Mouse (Mus musculus) kidney, postnatal 0 days (tissue): ENCODE measurements around the gene Chd4. TPM values are rescaled to one million over a fixed set of nuclear protein-coding genes. Genes with fewer than 3 reads are reported as not detected.

Experiments
- ATAC-seq: fragments of 200-750 bp; cut with Nextera tagmentation; replicated peaks from 2 replicates; pipeline ENCODE4 v1.8.0; 2017; ENCODE audit warnings: low read depth, moderate number of reproducible peaks, moderate TSS enrichment, moderate library complexity; ENCODE audit not compliant: low FRiP score
- DNase-seq: peaks from one replicate; pipeline ENCODE4 v3.0.0-alpha.2; 2016; ENCODE audit warnings: low spot score
- H3K27ac ChIP-seq: fragments of 300-500 bp; sonication (generic); 2 replicates; pipeline ENCODE4 v1.5.1; 2014; ENCODE audit warnings: mild to moderate bottlenecking
- H3K27me3 ChIP-seq: fragments of 300-500 bp; sonication (generic); 2 replicates; pipeline ENCODE4 v1.6.1; 2014; ENCODE audit warnings: low read length, mixed read lengths; ENCODE audit not compliant: insufficient read depth
- H3K36me3 ChIP-seq: fragments of 300-500 bp; sonication (generic); 2 replicates; pipeline ENCODE4 v1.6.1; 2014; ENCODE audit warnings: low read length, mixed read lengths; ENCODE audit not compliant: insufficient read depth
- H3K4me1 ChIP-seq: fragments of 300-500 bp; sonication (generic); replicated peaks from 2 replicates; pipeline ENCODE4 v1.6.1; 2014; ENCODE audit warnings: antibody characterized with exemption, low read length, mixed read lengths; ENCODE audit not compliant: insufficient read depth
- H3K4me2 ChIP-seq: fragments of 300-500 bp; sonication (generic); 2 replicates; pipeline ENCODE4 v1.6.1; 2014; ENCODE audit warnings: mild to moderate bottlenecking, low read length, moderate library complexity, mixed read lengths
- H3K4me3 ChIP-seq: fragments of 300-500 bp; sonication (generic); replicated peaks from 2 replicates; pipeline ENCODE4 v1.5.1; 2014; ENCODE audit warnings: low read depth, low read length
- H3K9ac ChIP-seq: fragments of 300-500 bp; sonication (generic); 2 replicates; pipeline ENCODE4 v1.6.1; 2014; ENCODE audit warnings: low read depth, low read length
- H3K9me3 ChIP-seq: fragments of 300-500 bp; sonication (generic); replicated peaks from 2 replicates; pipeline ENCODE4 v1.6.1; 2016; ENCODE audit warnings: low read length, inconsistent platforms, mixed read lengths
- CTCF ChIP-seq: IDR thresholded peaks from 2 replicates; pipeline ENCODE4 v1.5.1; 2016; ENCODE audit warnings: antibody characterized with exemption, low read depth, mild to moderate bottlenecking, moderate library complexity
- WGBS: fragments of 180-500 bp; shearing (Covaris S2); extraction: QIAGEN DNeasy Blood & Tissue Kit; methylation state at CpG from one replicate; pipeline ENCODE4 v1.1.7; 2014; 5-methylcytosine and 5-hydroxymethylcytosine counted together
- polyA plus RNA-seq: library from polyadenylated mRNA; unstranded; fragments of >200 nt; fragmentation: Nextera tagmentation; extraction: Ambion mirVana; gene quantifications from 2 replicates; pipeline ENCODE4 v1.2.1, GENCODE M21; 2015

Gene Chd4
- polyA plus RNA-seq, 1 experiment from 2014 or later = 64.2 TPM

DNA sequence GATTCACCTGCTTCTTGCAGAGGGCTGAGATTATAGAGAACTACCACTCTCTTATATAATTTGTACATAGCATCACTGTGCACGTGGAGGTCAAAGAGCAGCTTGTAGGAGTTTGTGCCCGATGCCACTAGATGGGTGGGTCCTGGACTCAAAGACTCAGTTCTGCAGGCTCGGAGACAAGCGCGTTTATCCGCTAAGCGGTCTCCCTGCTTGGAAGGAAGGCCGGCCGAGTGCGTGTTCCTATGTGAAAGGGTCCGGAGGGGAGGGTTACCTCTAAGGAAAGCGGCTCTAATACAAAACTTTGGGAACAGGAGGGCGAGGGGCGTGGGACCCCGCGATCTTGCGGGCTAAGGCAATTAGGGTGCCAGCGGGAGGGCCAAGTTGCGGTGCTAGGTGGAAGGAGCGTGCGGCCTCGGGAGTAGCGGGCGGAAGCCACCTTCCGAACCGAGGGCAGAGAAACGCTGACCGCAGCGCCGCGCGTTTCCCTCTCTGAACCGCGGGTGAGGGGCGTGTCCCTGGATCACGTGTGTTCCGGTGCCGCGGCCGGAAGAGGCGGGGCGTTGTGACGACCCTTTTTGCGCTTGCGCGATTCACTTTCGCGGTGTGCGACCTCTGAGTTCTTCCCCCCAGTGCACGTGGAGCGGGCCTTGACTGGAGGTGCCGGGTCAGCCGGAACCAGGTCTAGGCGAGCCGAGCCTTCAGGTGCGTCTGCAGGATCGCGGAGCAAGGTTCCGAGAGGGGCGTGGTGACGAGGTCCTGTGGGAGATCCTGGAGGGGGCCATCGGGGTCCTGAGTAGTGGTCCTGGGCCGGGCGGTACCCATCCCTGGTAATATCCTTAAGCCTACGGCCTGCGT is 35.7 kb downstream of the Chd4 start, which contains the start of gene Nop2:
Nop2 (plus strand) TSS at position 608 of the 855 bp plus-strand sequence.
- H3K36me3 ChIP-seq = peaks cover 42% of the 10 kb centered on the region
- no peak; the same call in 1 of the 2 replicates for TF ChIP-seq CTCF
- H3K4me1 ChIP-seq = peaks cover 3% of the 10 kb centered on the region; the same call in 1 of the 2 replicates
- H3K4me2 ChIP-seq = peak within 1 kb of the TSS; percentile 83
- no peaks in the 10 kb centered on the region for H3K27me3 ChIP-seq
- peak within 1 kb of the TSS; percentile 85 for H3K27ac ChIP-seq
- DNase-seq (peak; percentile 96), ATAC-seq (peak; percentile 92)
- under 1% methylated on average over 66 of the region's 66 CpGs for WGBS
- peak within 1 kb of the TSS; percentile 73 for H3K4me3 ChIP-seq
- peak within 1 kb of the TSS; percentile 77 for H3K9ac ChIP-seq
- no peaks in the 10 kb centered on the region for H3K9me3 ChIP-seq

DNA sequence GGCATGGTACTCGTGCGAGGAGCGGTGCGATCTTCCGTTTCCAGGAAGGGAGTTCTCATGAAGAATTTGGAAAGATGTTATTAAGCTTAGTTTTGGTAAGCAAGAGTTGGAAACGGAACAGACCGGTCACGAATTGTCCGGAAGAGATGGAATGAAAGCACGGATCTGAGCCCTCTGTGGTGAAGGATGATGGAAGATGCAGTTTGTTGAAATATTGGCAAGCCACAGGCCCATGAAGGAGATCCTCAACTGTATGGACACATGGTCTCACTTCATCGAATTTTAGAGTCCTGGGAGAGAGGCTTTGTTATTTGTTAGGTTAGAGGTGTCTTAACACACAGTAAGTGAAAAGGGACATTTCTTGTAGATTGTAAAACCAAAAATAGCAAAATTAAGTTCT is 36.7 kb downstream of the Chd4 start:
- H3K4me2 ChIP-seq = peak overlapping the region; percentile 83
- no peaks in the 10 kb centered on the region for H3K9me3 ChIP-seq
- H3K4me3 ChIP-seq = peak overlapping the region; percentile 73
- no peak for TF ChIP-seq CTCF
- H3K4me1 ChIP-seq = peaks cover 3% of the 10 kb centered on the region; the same call in 1 of the 2 replicates
- H3K27me3 ChIP-seq = no peaks in the 10 kb centered on the region
- H3K9ac ChIP-seq = peak overlapping the region; percentile 77
- H3K27ac ChIP-seq = no peak overlapping the region; the same call in 1 of the 2 replicates
- no peak for DNase-seq
- 5% methylated on average over 11 of the region's 11 CpGs for WGBS
- no peak for ATAC-seq
- peaks cover 44% of the 10 kb centered on the region for H3K36me3 ChIP-seq

DNA sequence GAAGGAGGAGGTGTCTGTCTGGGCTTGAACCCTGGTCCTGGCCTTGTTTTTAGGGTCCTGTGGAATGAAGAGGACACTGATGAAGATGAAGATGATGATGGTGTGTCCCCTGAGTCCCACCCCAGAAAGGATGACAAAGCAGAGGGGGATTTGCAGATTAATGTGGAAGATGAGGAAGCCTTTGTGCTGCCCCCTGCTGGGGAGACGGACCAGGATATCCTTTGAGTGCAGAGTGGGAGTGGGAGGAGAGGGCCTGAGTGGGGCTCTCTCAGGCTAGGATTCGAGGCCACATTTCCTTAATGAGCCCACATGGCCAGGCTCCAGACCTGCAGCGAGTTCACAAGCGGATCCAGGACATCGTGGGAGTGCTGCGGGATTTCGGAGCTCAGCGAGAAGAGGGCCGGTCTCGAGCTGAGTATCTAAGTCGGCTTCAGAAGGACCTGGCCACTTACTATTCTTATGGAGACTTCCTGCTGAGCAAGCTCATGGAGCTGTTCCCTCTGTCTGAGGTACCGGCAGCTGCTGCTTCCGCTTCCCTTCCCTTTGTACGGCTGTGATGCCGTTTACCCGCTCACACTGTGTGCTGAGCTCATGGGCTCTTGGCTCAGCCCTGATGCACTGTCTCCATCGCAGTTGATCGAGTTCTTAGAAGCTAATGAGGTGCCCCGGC is 41.4 kb downstream of the Chd4 start:
- H3K9ac ChIP-seq = no peak overlapping the region
- peaks cover 62% of the 10 kb centered on the region for H3K36me3 ChIP-seq
- no peak for ATAC-seq
- TF ChIP-seq CTCF = peak; percentile 69
- DNase-seq = peak; percentile 48
- H3K4me3 ChIP-seq = no peak overlapping the region
- no peak overlapping the region for H3K27ac ChIP-seq
- whole genome bisulfite sequencing = 91% methylated on average over 19 of the region's 19 CpGs
- no peaks in the 10 kb centered on the region for H3K9me3 ChIP-seq
- no peaks in the 10 kb centered on the region for H3K4me1 ChIP-seq
- no peak overlapping the region for H3K4me2 ChIP-seq
- no peaks in the 10 kb centered on the region for H3K27me3 ChIP-seq

DNA sequence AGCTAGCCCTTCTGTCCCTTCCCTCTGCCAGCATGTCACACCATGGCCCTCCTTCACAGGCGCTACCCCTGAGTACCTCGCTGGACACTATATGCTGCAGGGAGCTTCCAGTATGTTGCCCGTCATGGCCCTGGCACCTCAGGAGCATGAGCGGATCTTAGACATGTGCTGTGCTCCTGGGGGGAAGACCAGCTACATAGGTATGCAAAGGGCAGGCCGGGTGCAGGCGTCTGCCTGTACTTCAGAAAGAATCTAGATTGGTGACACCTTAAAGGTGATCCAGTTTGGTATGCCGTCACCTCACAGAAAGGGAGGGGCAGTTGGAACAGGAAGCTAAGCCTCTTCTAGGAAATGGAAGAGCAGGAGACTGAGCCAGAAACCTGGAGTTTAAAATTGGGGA is 44.0 kb downstream of the Chd4 start:
- H3K36me3 ChIP-seq = peaks cover 50% of the 10 kb centered on the region
- H3K4me3 ChIP-seq = no peak overlapping the region
- H3K27me3 ChIP-seq = no peaks in the 10 kb centered on the region
- H3K27ac ChIP-seq = no peak overlapping the region
- no peak overlapping the region for H3K9ac ChIP-seq
- no peak for TF ChIP-seq CTCF
- H3K9me3 ChIP-seq = no peaks in the 10 kb centered on the region
- no peak overlapping the region for H3K4me2 ChIP-seq
- ATAC-seq = no peak
- WGBS = 90% methylated on average over 7 of the region's 7 CpGs
- DNase-seq = no peak
- H3K4me1 ChIP-seq = no peaks in the 10 kb centered on the region

DNA sequence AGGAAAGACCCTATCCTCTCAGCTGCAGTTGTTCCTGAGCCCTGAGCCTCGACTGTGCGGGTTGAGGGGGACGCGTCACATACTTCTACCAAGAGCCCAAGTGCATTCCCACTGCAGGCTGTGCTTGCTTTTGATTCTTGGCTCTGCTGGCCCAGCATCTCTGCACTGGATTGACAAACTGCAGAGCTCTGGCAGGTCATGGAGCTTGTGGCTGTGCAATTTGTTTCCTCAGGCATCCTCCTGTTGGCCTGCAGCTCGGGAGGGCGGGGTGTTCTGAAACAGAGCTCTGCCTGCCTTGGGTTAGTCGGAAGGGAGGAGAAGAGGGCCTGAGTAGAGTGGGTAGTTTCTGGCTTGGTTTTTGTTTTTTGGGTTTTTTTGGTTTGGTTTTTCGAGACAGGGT is 46.7 kb downstream of the Chd4 start:
- Histone ChIP-seq H3K4me3 (no peak overlapping the region), H3K4me1 (peaks cover 20% of the 10 kb centered on the region), H3K27ac (no peak overlapping the region), H3K9me3 (no peaks in the 10 kb centered on the region), H3K27me3 (no peaks in the 10 kb centered on the region), H3K9ac (no peak overlapping the region), H3K36me3 (peaks cover 35% of the 10 kb centered on the region), H3K4me2 (no peak overlapping the region)
- no peak for TF ChIP-seq CTCF
- no peak for DNase-seq
- no peak for ATAC-seq
- WGBS = 88% methylated on average over 8 of the region's 8 CpGs

DNA sequence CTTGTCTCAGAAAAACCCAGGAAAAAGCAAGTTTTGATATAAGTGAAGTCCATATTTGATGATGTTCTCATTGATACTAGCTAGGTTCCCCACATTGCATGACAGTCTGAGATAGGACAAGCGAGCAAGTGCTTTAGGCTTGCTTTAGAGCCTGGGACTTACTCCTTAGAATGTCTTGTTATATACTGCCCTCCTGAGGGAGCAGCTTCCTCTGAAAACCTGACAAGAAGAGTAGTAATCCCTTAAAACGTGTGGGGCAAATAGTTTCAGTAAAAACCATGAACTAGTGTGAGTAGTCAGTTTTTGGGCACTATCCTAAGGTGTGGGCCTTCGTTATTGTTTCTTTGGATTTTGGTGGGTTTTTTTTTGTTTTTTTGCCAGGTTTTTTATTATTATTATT is 47.3 kb downstream of the Chd4 start:
- 75% methylated on average over 3 of the region's 3 CpGs for WGBS

More for the DNA sequence above, 47.3 kb downstream of the Chd4 start:
- TF ChIP-seq CTCF = no peak
- no peak for DNase-seq
- H3K4me2 ChIP-seq = no peak overlapping the region
- H3K27ac ChIP-seq = no peak overlapping the region
- H3K4me1 ChIP-seq = peaks cover 25% of the 10 kb centered on the region
- no peak overlapping the region for H3K9ac ChIP-seq
- H3K4me3 ChIP-seq = no peak overlapping the region
- H3K9me3 ChIP-seq = no peaks in the 10 kb centered on the region
- H3K36me3 ChIP-seq = peaks cover 32% of the 10 kb centered on the region
- no peak for ATAC-seq
- no peaks in the 10 kb centered on the region for H3K27me3 ChIP-seq
